Mouse (Mus musculus): ENCODE results near the gene Spaca3. TPM values are rescaled to one million over a fixed set of nuclear protein-coding genes. Genes with fewer than 3 reads are reported as not detected.

Spaca3 gene
- total and polyA plus RNA-seq, 3 experiments = not detected

- no peaks in the 10 kb centered on the region for H3K9me3 ChIP-seq (replicated peaks; ENCODE audit: low read length)
- H3K4me2 ChIP-seq (ENCODE audit: insufficient read depth, low read depth, poor library complexity, severe bottlenecking) = no peak overlapping the region
- no peak overlapping the region for H3K27ac ChIP-seq (ENCODE audit: insufficient read depth, low read depth)
- H3K27me3 ChIP-seq (replicated peaks) = peaks cover 87% of the 10 kb centered on the region
- no peaks in the 10 kb centered on the region for H3K79me2 ChIP-seq (replicated peaks; ENCODE audit: control insufficient read depth, extremely low read depth, insufficient read depth, poor library complexity, severe bottlenecking)
- in situ Hi-C loops (cut with MboI; ENCODE audit: low pct_ligation_motif_present, low pct_unique_long_range_greater_than_20kb, low sequenced_read_pairs) (no loop called here), dilution Hi-C loops (cut with MboI; ENCODE audit: extremely low pct_ligation_motif_present, extremely low pct_unique_long_range_greater_than_20kb, low sequenced_read_pairs) (no loop called here)
- no peak overlapping the region for H3K9ac ChIP-seq (ENCODE audit: insufficient read depth, low read depth)
- H3K36me3 ChIP-seq (replicated peaks in 1 of 2; ENCODE audit: control insufficient read depth in 1 of 2, insufficient read depth in 1 of 2, low read length in 1 of 2) = no peaks in the 10 kb centered on the region
- peak; percentile 79 for TF ChIP-seq SMC3 (IDR thresholded peaks at IDR 0.05; ENCODE audit: low read depth, low read length)
- peak; percentile 48 for TF ChIP-seq RAD21 (IDR thresholded peaks at IDR 0.05; ENCODE audit: low read depth, low read length)
- peak; percentile 81 to 88 for TF ChIP-seq CTCF (conservative IDR thresholded peaks at IDR 0.05 in 1 of 2, IDR thresholded peaks at IDR 0.05 in 1 of 2; ENCODE audit: low read depth in 2 of 2, low read length in 2 of 2)
- no peak for TF ChIP-seq JUND (conservative IDR thresholded peaks at IDR 0.05; ENCODE audit: low read depth, low read length)
- no peak for TF ChIP-seq BHLHE40 (IDR thresholded peaks at IDR 0.05; ENCODE audit: low read depth, low read length)
- no peak for TF ChIP-seq MYC (IDR thresholded peaks at IDR 0.05; ENCODE audit: low read depth, low read length)
- H3K4me1 ChIP-seq (ENCODE audit: control insufficient read depth in 1 of 2, insufficient read depth in 2 of 2) = no peaks in the 10 kb centered on the region
- no peak overlapping the region for H3K4me3 ChIP-seq (replicated peaks in 1 of 3; ENCODE audit: low read depth in 2 of 3, low read length in 2 of 3, poor library complexity in 1 of 3)
- peak; percentile 82 for DNase-seq (ENCODE audit: extremely low read depth)
Observed at GRCm38 (mm10) chr11:80872509-80873474, 14.6 kb downstream of the Spaca3 start.

DNA sequence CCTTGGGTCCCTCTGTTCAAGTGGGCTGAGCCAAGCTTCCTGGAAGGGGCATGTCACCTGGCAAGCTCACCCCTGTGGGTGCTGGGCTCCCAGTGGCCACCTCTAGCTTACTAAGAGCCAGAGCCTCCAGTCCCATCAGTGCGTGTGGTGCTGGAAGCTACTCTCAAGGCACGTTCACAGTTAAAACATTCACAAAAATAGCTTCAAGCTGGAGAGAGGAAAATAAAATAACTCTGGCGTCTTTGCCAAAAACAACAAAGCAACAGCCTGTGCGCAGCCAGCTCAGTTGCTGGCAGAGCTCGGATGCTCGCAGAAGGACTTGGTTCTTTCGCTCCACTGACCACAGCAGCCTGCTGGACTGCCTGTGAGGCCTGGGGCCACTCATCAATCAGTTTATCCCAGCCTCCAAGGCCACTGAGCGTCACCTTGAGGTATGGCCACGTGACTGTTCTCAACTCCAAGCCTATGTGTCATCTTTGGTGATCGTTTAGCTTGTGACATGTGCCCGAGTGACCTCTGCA is 19.0 kb downstream of the Spaca3 start:
- H3K79me2 ChIP-seq (replicated peaks; ENCODE audit: control insufficient read depth, extremely low read depth, insufficient read depth, poor library complexity, severe bottlenecking) = no peaks in the 10 kb centered on the region
- no peaks in the 10 kb centered on the region for H3K9me3 ChIP-seq (replicated peaks; ENCODE audit: low read length)

GRCm38 (mm10) chr11:80878026-80878425 is 19.9 kb downstream of the Spaca3 start:
- Histone ChIP-seq H3K4me3 (replicated peaks in 1 of 3; ENCODE audit: low read depth in 2 of 3, low read length in 2 of 3, poor library complexity in 1 of 3) (no peak overlapping the region), H3K79me2 (replicated peaks; ENCODE audit: control insufficient read depth, extremely low read depth, insufficient read depth, poor library complexity, severe bottlenecking) (no peaks in the 10 kb centered on the region), H3K4me1 (ENCODE audit: control insufficient read depth in 1 of 2, insufficient read depth in 2 of 2) (no peaks in the 10 kb centered on the region), H3K27ac (ENCODE audit: insufficient read depth, low read depth) (no peak overlapping the region), H3K36me3 (replicated peaks in 1 of 2; ENCODE audit: control insufficient read depth in 1 of 2, insufficient read depth in 1 of 2, low read length in 1 of 2) (no peaks in the 10 kb centered on the region), H3K9me3 (replicated peaks; ENCODE audit: low read length) (no peaks in the 10 kb centered on the region), H3K27me3 (replicated peaks) (peaks cover 86% of the 10 kb centered on the region), H3K9ac (ENCODE audit: insufficient read depth, low read depth) (no peak overlapping the region), H3K4me2 (ENCODE audit: insufficient read depth, low read depth, poor library complexity, severe bottlenecking) (no peak overlapping the region)
- no peak for DNase-seq (ENCODE audit: extremely low read depth)
- TF ChIP-seq NELFE (IDR thresholded peaks at IDR 0.05; ENCODE audit: low read depth, low read length) (no peak), RAD21 (IDR thresholded peaks at IDR 0.05; ENCODE audit: low read depth, low read length) (no peak), UBTF (IDR thresholded peaks at IDR 0.05; ENCODE audit: low read depth, low read length) (no peak), USF1 (IDR thresholded peaks at IDR 0.05; ENCODE audit: low read depth, low read length) (no peak), ELF1 (IDR thresholded peaks at IDR 0.05; ENCODE audit: low read depth, low read length) (no peak), CHD2 (IDR thresholded peaks at IDR 0.05; ENCODE audit: low read length) (no peak), TBP (conservative IDR thresholded peaks at IDR 0.05; ENCODE audit: low read depth, low read length) (no peak), MAZ (IDR thresholded peaks at IDR 0.05; ENCODE audit: low read depth, low read length) (no peak), IRF4 (IDR thresholded peaks at IDR 0.05; ENCODE audit: low read depth, low read length) (no peak), ZMIZ1 (IDR thresholded peaks at IDR 0.05; ENCODE audit: low read depth, low read length) (no peak), POLR2AphosphoS2 (IDR thresholded peaks at IDR 0.05; ENCODE audit: low read depth, low read length) (no peak)
- in situ Hi-C loops (cut with MboI; ENCODE audit: low pct_ligation_motif_present, low pct_unique_long_range_greater_than_20kb, low sequenced_read_pairs) (no loop called here), dilution Hi-C loops (cut with MboI; ENCODE audit: extremely low pct_ligation_motif_present, extremely low pct_unique_long_range_greater_than_20kb, low sequenced_read_pairs) (no loop called here)

More for the DNA sequence above, 19.0 kb downstream of the Spaca3 start:
- Histone ChIP-seq H3K4me2 (ENCODE audit: insufficient read depth, low read depth, poor library complexity, severe bottlenecking) (no peak overlapping the region), H3K4me3 (replicated peaks in 1 of 3; ENCODE audit: low read depth in 2 of 3, low read length in 2 of 3, poor library complexity in 1 of 3) (no peak overlapping the region), H3K9ac (ENCODE audit: insufficient read depth, low read depth) (no peak overlapping the region), H3K27me3 (replicated peaks) (peaks cover 85% of the 10 kb centered on the region), H3K4me1 (ENCODE audit: control insufficient read depth in 1 of 2, insufficient read depth in 2 of 2) (no peaks in the 10 kb centered on the region), H3K36me3 (replicated peaks in 1 of 2; ENCODE audit: control insufficient read depth in 1 of 2, insufficient read depth in 1 of 2, low read length in 1 of 2) (no peaks in the 10 kb centered on the region), H3K27ac (ENCODE audit: insufficient read depth, low read depth) (no peak overlapping the region)
- TF ChIP-seq ZKSCAN1 (IDR thresholded peaks at IDR 0.05; ENCODE audit: borderline replicate concordance, low read depth, low read length) = no peak
- no peak for TF ChIP-seq ELF1 (IDR thresholded peaks at IDR 0.05; ENCODE audit: low read depth, low read length)
- no peak for TF ChIP-seq SIN3A (IDR thresholded peaks at IDR 0.05; ENCODE audit: low read length)
- TF ChIP-seq TCF12 (IDR thresholded peaks at IDR 0.05; ENCODE audit: low read depth, low read length) = no peak
- no peak for TF ChIP-seq RAD21 (IDR thresholded peaks at IDR 0.05; ENCODE audit: low read depth, low read length)
- no peak for TF ChIP-seq MAFK (IDR thresholded peaks at IDR 0.05; ENCODE audit: insufficient replicate concordance, low read length)
- TF ChIP-seq ZMIZ1 (IDR thresholded peaks at IDR 0.05; ENCODE audit: low read depth, low read length) = no peak
- no peak for TF ChIP-seq EP300 (IDR thresholded peaks at IDR 0.05; ENCODE audit: low read length)
- TF ChIP-seq CHD2 (IDR thresholded peaks at IDR 0.05; ENCODE audit: low read length) = no peak
- TF ChIP-seq UBTF (IDR thresholded peaks at IDR 0.05; ENCODE audit: low read depth, low read length) = no peak
- no peak for TF ChIP-seq CTCF (conservative IDR thresholded peaks at IDR 0.05 in 1 of 2, IDR thresholded peaks at IDR 0.05 in 1 of 2; ENCODE audit: low read depth in 2 of 2, low read length in 2 of 2)
- DNase-seq (ENCODE audit: extremely low read depth) = no peak
- in situ Hi-C loops (cut with MboI; ENCODE audit: low pct_ligation_motif_present, low pct_unique_long_range_greater_than_20kb, low sequenced_read_pairs) = no loop called here
- dilution Hi-C loops (cut with MboI; ENCODE audit: extremely low pct_ligation_motif_present, extremely low pct_unique_long_range_greater_than_20kb, low sequenced_read_pairs) = no loop called here

All from CH12.LX (cell line).